Mouse (Mus musculus) neural tube, embryonic 12.5 days (tissue): ENCODE measurements around the gene Pgp. TPM values are rescaled to one million over a fixed set of nuclear protein-coding genes. Genes with fewer than 3 reads are reported as not detected.

Source experiments
- ATAC-seq: fragments of 200-750 bp; cut with Nextera tagmentation; 2 replicates; pipeline ENCODE4 v1.8.0; 2017; ENCODE audit warnings: low read depth, mild to moderate bottlenecking, moderate TSS enrichment, moderate library complexity; ENCODE audit not compliant: low FRiP score
- H3K27ac ChIP-seq: fragments of 300-500 bp; sonication (generic); 2 replicates; pipeline ENCODE4 v1.5.1; 2016
- H3K27me3 ChIP-seq: fragments of 300-500 bp; sonication (generic); replicated peaks from 2 replicates; pipeline ENCODE4 v1.6.1; 2016; ENCODE audit warnings: mild to moderate bottlenecking
- H3K36me3 ChIP-seq: fragments of 300-500 bp; sonication (generic); 2 replicates; pipeline ENCODE4 v1.6.1; 2016; ENCODE audit warnings: mild to moderate bottlenecking
- H3K4me1 ChIP-seq: fragments of 300-500 bp; sonication (generic); 2 replicates; pipeline ENCODE4 v1.6.1; 2016
- H3K4me2 ChIP-seq: fragments of 300-500 bp; sonication (generic); replicated peaks from 2 replicates; pipeline ENCODE4 v1.6.1; 2016; ENCODE audit warnings: mild to moderate bottlenecking
- H3K4me3 ChIP-seq: fragments of 300-500 bp; sonication (generic); 2 replicates; pipeline ENCODE4 v1.5.1; 2016
- H3K9ac ChIP-seq: fragments of 300-500 bp; sonication (generic); 2 replicates; pipeline ENCODE4 v1.6.1; 2016; ENCODE audit warnings: mild to moderate bottlenecking
- H3K9me3 ChIP-seq: fragments of 300-500 bp; sonication (generic); 2 replicates; pipeline ENCODE4 v1.6.1; 2016; ENCODE audit warnings: mild to moderate bottlenecking
- WGBS: fragments of 180-500 bp; shearing (Covaris S2); methylation state at CpG from one replicate; pipeline ENCODE4 v1.1.7; 2016; 5-methylcytosine and 5-hydroxymethylcytosine counted together
- polyA plus RNA-seq: library from polyadenylated mRNA; unstranded; fragments of >200 nt; fragmentation: Nextera tagmentation; extraction: Ambion mirVana; gene quantifications from 2 replicates; pipeline ENCODE4 v1.2.1, GENCODE M21; 2016

The Pgp gene
- polyA plus RNA-seq, 1 experiment from 2014 or later = 58.6 TPM

DNA sequence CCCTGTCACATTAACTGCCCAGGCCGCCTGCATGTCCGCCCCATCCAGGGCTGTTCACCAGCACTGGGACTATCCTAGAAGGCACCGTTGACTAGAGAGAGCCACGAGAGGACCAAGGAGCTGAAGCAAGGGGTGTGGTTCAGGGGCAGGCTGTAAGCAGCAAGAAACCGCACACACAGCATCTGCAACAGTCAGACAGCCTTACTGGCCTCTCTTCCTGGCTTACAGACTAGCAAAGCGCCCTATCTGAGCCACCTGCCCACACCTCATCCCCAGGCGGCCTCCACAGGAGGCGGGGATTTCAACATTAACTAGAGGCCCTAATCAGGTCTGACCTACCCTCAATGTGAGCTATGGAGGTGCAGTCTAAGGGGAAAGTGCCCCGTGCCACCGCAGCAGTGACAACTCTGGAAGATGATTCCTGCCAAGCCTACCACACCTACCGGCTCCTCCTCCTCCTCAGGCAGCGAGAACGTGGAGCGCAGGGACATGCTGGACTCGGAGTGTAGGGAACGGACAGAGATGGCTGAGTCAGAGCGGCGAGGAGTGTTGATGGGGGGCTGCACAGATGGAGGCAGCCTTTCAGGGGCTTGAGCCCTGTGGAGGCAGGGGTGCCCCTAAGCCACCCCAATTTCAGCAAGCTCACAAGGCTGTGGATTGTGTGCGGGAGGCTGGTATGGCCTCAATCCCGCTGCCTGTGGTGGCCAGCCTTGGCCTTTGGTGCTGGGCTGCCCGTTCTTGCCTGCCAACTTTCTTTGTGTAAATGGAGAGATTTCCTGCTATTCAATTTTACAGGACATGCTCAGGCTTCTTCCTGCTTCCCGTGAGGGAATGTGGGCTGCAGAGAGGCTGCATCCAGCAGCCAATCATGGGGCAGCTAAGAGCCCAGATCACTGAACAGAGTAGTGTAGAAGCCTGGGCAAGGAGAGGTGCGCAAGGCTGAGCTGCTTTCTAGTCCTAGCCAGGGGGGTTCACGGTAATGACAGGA lies 44.4 kb downstream of the Pgp start:
- Histone ChIP-seq H3K36me3 (peaks cover 90% of the 10 kb centered on the region), H3K4me1 (no peaks in the 10 kb centered on the region; the same call in 1 of the 2 replicates), H3K4me2 (0 out of 2 replicates have a peak overlapping the region, but pooled peaks have one; percentile 7), H3K27ac (no peak overlapping the region), H3K4me3 (no peak overlapping the region), H3K9ac (no peak overlapping the region), H3K9me3 (no peaks in the 10 kb centered on the region), H3K27me3 (no peaks in the 10 kb centered on the region)
- no peak for ATAC-seq
- 90% methylated on average over 24 of the region's 24 CpGs for WGBS

GRCm38 (mm10) chr17:24520450-24520849 lies 50.3 kb downstream of the Pgp start:
- Histone ChIP-seq H3K27me3 (no peaks in the 10 kb centered on the region), H3K4me1 (peaks cover 3% of the 10 kb centered on the region; the same call in 1 of the 2 replicates), H3K27ac (no peak overlapping the region), H3K9me3 (no peaks in the 10 kb centered on the region), H3K36me3 (peaks cover 45% of the 10 kb centered on the region), H3K4me2 (no peak overlapping the region), H3K9ac (0 out of 2 replicates have a peak overlapping the region, but pooled peaks have one; percentile 8), H3K4me3 (no peak overlapping the region)
- ATAC-seq = no peak
- 92% methylated on average over 4 of the region's 4 CpGs for WGBS

Other genes starting within 250 kb of the Pgp start
- 13.5 and 14.2 TPM in 2 replicates for gene Tedc2, start 249.5 kb upstream of the Pgp start, polyA plus RNA-seq
- gene Ccnf, start 218.9 kb upstream of the Pgp start, polyA plus RNA-seq = 53.5 and 54.8 TPM in 2 replicates
- 0.13 and 0.22 TPM in 2 replicates for gene Abca17, start 119.3 kb upstream of the Pgp start, polyA plus RNA-seq
- gene Abca3, start 118.4 kb upstream of the Pgp start, polyA plus RNA-seq = 22.9 and 25.8 TPM in 2 replicates
- gene Rnps1, start 55.8 kb upstream of the Pgp start, polyA plus RNA-seq = 333 and 341 TPM in 2 replicates
- gene Eci1, start 43.8 kb upstream of the Pgp start, polyA plus RNA-seq = 58.0 and 67.9 TPM in 2 replicates
- gene Dnase1l2, start 27.3 kb upstream of the Pgp start, polyA plus RNA-seq = 3.4 and 4.4 TPM in 2 replicates
- gene E4f1, start 79 bp upstream of the Pgp start, polyA plus RNA-seq = 37.9 and 38.5 TPM in 2 replicates
- 0.28 TPM in 2 replicates for gene Bricd5, start 3.5 kb downstream of the Pgp start, polyA plus RNA-seq
- gene Mlst8, start 8.7 kb downstream of the Pgp start, polyA plus RNA-seq = 33.8 and 34.9 TPM in 2 replicates
- 23.2 and 25.4 TPM in 2 replicates for gene Caskin1, start 18.2 kb downstream of the Pgp start, polyA plus RNA-seq
- gene Traf7, start 57.5 kb downstream of the Pgp start, polyA plus RNA-seq = 83.4 and 84.0 TPM in 2 replicates
- 1.6 and 2.2 TPM in 2 replicates for gene Rab26, start 63.8 kb downstream of the Pgp start, polyA plus RNA-seq
- gene Pkd1, start 79.4 kb downstream of the Pgp start, polyA plus RNA-seq = 23.0 and 26.5 TPM in 2 replicates
- gene Tsc2, start 162.2 kb downstream of the Pgp start, polyA plus RNA-seq = 66.5 and 75.0 TPM in 2 replicates
- 10.5 and 12.4 TPM in 2 replicates for gene Nthl1, start 162.3 kb downstream of the Pgp start, polyA plus RNA-seq
- gene Slc9a3r2, start 179.9 kb downstream of the Pgp start, polyA plus RNA-seq = 36.9 and 37.7 TPM in 2 replicates
- gene Npw, start 188.1 kb downstream of the Pgp start, polyA plus RNA-seq = not detected in 2 replicates
- 24.1 and 27.2 TPM in 2 replicates for gene Zfp598, start 199.3 kb downstream of the Pgp start, polyA plus RNA-seq
- 42.3 and 43.3 TPM in 2 replicates for gene Syngr3, start 219.6 kb downstream of the Pgp start, polyA plus RNA-seq
- 40.2 and 41.9 TPM in 2 replicates for gene Gfer, start 225.8 kb downstream of the Pgp start, polyA plus RNA-seq
- 2.4 and 3.0 TPM in 2 replicates for gene Noxo1, start 225.8 kb downstream of the Pgp start, polyA plus RNA-seq
- gene Tbl3, start 237.3 kb downstream of the Pgp start, polyA plus RNA-seq = 91.5 and 95.3 TPM in 2 replicates
- not detected in 2 replicates for gene Rnf151, start 247.7 kb downstream of the Pgp start, polyA plus RNA-seq
- gene Rps2, start 247.7 kb downstream of the Pgp start, polyA plus RNA-seq = 826 and 871 TPM in 2 replicates